Mouse (Mus musculus): ENCODE data around the gene Hrg. TPM values are rescaled to one million over a fixed set of nuclear protein-coding genes. Genes with fewer than 3 reads are reported as not detected.

Gene Hrg
- not detected in 2 replicates for polyA plus RNA-seq (2016; fragmentation: Nextera tagmentation; extraction: Ambion mirVana)

DNA sequence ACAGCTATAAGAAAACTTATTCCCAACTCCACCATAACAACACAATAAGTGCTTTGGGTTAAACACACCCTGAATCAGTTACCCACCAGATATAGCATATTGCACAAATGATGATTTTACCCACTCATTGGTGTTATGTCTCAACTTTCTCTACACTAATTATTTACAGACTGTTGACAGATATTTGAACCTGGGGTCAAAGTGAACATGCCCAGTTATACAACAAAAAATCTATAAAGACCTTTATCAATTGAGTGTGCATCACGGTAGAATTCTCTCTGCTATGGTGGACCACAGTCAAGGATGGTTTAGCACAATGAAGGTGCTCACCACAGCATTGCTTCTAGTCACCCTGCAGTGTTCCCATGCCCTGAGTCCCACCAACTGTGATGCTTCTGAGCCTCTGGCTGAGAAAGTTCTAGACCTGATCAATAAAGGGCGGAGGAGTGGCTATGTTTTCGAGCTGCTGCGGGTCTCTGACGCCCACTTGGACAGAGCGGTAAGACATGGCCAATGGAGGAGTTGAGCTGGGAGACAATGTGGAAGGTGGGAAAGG lies at the start of gene Hrg:
Hrg (plus strand) TSS at position 233 of the 556 bp plus-strand sequence.
- ATAC-seq (ENCODE audit: insufficient number of reproducible peaks, low FRiP score): no peak
- Histone ChIP-seq H3K4me2 (no peak within 1 kb of the TSS), H3K36me3 (no peaks in the 10 kb centered on the region), H3K4me1 (replicated peaks) (peaks cover 4% of the 10 kb centered on the region; the same call in 1 of the 2 replicates), H3K27me3 (replicated peaks) (no peaks in the 10 kb centered on the region), H3K9ac (no peak within 1 kb of the TSS), H3K4me3 (no peak within 1 kb of the TSS), H3K9me3 (replicated peaks) (no peaks in the 10 kb centered on the region), H3K27ac (ENCODE audit: poor library complexity, severe bottlenecking) (no peak within 1 kb of the TSS)
- 86% methylated on average over 6 of the region's 6 CpGs for WGBS

DNA sequence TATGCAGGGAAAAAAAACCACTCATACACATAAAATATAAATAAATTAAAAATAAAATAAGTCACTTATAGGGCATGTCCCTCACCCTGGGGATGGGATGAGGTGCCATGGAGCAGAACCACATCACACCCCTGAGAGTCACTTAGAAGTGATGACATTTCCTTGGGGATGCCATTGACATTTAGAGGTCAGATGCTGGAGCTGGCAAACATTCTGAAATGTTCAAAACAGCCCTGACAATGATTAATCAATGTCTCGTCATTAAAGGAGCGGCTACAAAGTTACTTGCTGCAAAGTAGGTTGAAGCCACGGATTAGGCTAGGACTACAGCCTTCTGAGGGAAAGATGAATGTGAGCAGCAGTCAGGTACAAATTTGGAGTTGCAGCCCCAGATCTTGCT lies 49.5 kb upstream of the Hrg start:
- no peak for ATAC-seq (ENCODE audit: insufficient number of reproducible peaks, low FRiP score)
- no peaks in the 10 kb centered on the region for H3K9me3 ChIP-seq (replicated peaks)
- H3K27ac ChIP-seq (ENCODE audit: poor library complexity, severe bottlenecking): no peak overlapping the region
- no peak overlapping the region for H3K9ac ChIP-seq
- H3K4me3 ChIP-seq: no peak overlapping the region
- no peaks in the 10 kb centered on the region for H3K36me3 ChIP-seq
- H3K27me3 ChIP-seq (replicated peaks): no peaks in the 10 kb centered on the region
- WGBS: 77% methylated on average over 3 of the region's 3 CpGs
- no peak overlapping the region for H3K4me2 ChIP-seq
- H3K4me1 ChIP-seq (replicated peaks): no peaks in the 10 kb centered on the region

DNA sequence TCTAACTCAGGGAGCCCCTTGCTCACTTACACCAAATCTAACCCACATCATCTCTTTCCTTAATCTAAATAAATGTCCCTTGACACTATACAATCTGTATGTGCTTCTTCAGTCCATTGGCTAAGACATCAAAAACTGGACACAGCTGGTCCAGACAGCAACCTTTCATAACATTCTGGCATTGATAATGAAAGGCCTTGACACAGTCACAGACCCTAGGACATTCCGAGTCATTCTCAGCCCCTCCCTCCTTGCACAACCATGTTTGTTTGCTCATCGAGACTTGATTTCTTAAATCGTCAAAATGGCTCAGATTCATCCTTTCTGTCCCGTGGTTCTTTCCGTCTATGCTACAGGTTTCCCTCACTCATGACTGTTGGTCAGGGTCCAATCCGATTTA lies 41.6 kb upstream of the Hrg start:
- H3K4me3 ChIP-seq: no peak overlapping the region
- H3K27ac ChIP-seq (ENCODE audit: poor library complexity, severe bottlenecking): no peak overlapping the region
- no peaks in the 10 kb centered on the region for H3K9me3 ChIP-seq (replicated peaks)
- ATAC-seq (ENCODE audit: insufficient number of reproducible peaks, low FRiP score): no peak
- no peak overlapping the region for H3K4me2 ChIP-seq
- H3K4me1 ChIP-seq (replicated peaks): no peaks in the 10 kb centered on the region
- H3K9ac ChIP-seq: no peak overlapping the region
- 82% methylated on average over 6 of the region's 6 CpGs for WGBS
- no peaks in the 10 kb centered on the region for H3K27me3 ChIP-seq (replicated peaks)
- H3K36me3 ChIP-seq: no peaks in the 10 kb centered on the region

DNA sequence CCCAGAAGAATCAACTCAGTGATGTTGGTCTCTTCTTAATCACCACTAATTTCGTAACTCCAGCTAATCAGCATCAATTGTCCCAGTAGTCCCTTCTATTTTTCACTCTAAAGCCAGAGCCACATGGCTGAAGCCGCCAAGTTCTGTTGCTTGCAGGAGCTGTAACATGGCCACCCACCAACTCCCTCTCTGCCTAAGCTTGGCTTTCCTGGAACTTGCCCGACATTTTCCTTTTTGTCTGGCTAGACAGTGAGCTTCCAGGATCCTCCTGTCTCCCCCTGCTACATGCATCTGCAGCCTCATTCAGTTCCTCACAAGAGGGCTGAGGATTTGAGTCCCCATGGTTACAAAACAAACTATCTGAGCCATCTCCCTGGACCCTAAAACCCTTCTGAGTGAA lies 38.9 kb upstream of the Hrg start:
- Histone ChIP-seq H3K36me3 (no peaks in the 10 kb centered on the region), H3K27ac (ENCODE audit: poor library complexity, severe bottlenecking) (no peak overlapping the region), H3K4me3 (no peak overlapping the region), H3K27me3 (replicated peaks) (no peaks in the 10 kb centered on the region), H3K4me1 (replicated peaks) (no peaks in the 10 kb centered on the region), H3K9ac (no peak overlapping the region), H3K4me2 (no peak overlapping the region), H3K9me3 (replicated peaks) (0 out of 2 replicates have a peak, but pooled peaks cover 3% of the 10 kb centered on the region)
- 74% methylated on average over 3 of the region's 3 CpGs for WGBS
- ATAC-seq (ENCODE audit: insufficient number of reproducible peaks, low FRiP score): no peak

DNA sequence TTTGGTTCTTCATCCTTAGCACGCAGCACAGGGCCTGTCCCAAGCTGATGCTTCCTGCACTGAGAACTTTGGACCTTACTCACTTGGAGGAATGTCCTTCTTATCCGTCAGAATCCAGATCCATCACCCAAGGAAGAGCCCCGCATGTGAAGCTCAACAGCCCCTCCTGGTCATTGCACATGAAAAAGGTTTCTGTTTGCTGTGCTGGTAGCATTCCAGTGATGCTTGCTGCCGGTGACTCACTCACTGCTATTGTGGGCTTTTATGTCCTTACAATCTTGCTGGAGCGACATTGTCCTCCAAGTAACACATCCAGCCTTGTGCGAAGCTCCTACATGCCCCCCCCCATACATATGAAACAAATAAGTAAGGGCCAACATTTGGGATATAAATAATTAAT lies 38.0 kb upstream of the Hrg start:
- no peaks in the 10 kb centered on the region for H3K36me3 ChIP-seq
- H3K4me1 ChIP-seq (replicated peaks): no peaks in the 10 kb centered on the region
- no peak for ATAC-seq (ENCODE audit: insufficient number of reproducible peaks, low FRiP score)
- H3K9me3 ChIP-seq (replicated peaks): 0 out of 2 replicates have a peak, but pooled peaks cover 3% of the 10 kb centered on the region
- H3K9ac ChIP-seq: no peak overlapping the region
- no peak overlapping the region for H3K4me3 ChIP-seq
- no peak overlapping the region for H3K27ac ChIP-seq (ENCODE audit: poor library complexity, severe bottlenecking)
- WGBS: 56% methylated on average over 6 of the region's 6 CpGs
- H3K27me3 ChIP-seq (replicated peaks): no peaks in the 10 kb centered on the region
- H3K4me2 ChIP-seq: no peak overlapping the region

DNA sequence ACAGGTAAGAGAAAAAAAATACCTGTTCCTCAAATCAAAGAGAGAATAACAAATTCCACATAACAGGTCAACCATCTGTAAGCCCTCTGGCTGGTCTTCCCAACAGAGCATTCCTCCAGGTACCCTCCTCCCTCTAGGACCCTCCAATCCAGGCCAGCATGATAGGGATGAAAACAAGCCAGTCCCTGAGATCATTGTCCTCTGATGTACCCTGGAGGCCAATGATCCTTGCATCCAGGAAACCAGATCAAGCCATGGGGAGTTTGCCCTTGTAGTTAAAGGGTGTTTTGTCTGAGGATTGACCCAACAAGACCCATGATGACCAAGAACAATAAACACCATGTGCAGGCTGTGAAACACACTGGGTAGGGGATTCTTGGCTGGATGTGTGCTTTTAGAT lies 36.6 kb upstream of the Hrg start:
- H3K9ac ChIP-seq: no peak overlapping the region
- no peak for ATAC-seq (ENCODE audit: insufficient number of reproducible peaks, low FRiP score)
- H3K4me2 ChIP-seq: no peak overlapping the region
- no peaks in the 10 kb centered on the region for H3K36me3 ChIP-seq
- no peaks in the 10 kb centered on the region for H3K4me1 ChIP-seq (replicated peaks)
- H3K9me3 ChIP-seq (replicated peaks): 0 out of 2 replicates have a peak, but pooled peaks cover 3% of the 10 kb centered on the region
- no peak overlapping the region for H3K27ac ChIP-seq (ENCODE audit: poor library complexity, severe bottlenecking)
- H3K4me3 ChIP-seq: no peak overlapping the region
- H3K27me3 ChIP-seq (replicated peaks): no peaks in the 10 kb centered on the region

DNA sequence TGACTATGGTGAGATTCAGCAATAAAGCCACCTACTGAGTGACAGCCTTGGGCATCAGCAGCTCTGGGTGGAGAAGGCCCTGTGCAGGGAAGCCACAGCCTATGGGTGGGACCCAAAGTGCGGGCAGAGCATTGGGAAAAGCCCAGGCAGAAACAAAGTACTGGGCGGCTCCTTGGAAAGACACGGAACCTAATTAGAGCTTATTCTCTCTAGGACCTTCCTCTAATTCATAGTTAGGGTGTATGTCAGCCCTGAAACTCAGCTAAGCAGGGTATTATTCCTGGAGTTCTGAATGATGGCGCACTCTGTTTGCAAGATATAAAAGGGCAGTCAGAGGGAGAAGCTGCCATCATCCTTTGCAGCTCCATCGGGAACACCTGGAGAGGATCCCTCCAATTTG lies 32.8 kb upstream of the Hrg start, which contains the start of gene Fetub:
Fetub (plus strand) TSS at position 301 of the 400 bp plus-strand sequence.
- no peaks in the 10 kb centered on the region for H3K27me3 ChIP-seq (replicated peaks)
- H3K4me2 ChIP-seq: no peak within 1 kb of the TSS
- WGBS: 80% methylated on average over 5 of the region's 5 CpGs
- no peak within 1 kb of the TSS for H3K9ac ChIP-seq
- H3K36me3 ChIP-seq: no peaks in the 10 kb centered on the region
- H3K9me3 ChIP-seq (replicated peaks): 0 out of 2 replicates have a peak, but pooled peaks cover 3% of the 10 kb centered on the region
- H3K4me1 ChIP-seq (replicated peaks): no peaks in the 10 kb centered on the region
- ATAC-seq (ENCODE audit: insufficient number of reproducible peaks, low FRiP score): no peak
- H3K27ac ChIP-seq (ENCODE audit: poor library complexity, severe bottlenecking): no peak within 1 kb of the TSS
- no peak within 1 kb of the TSS for H3K4me3 ChIP-seq

DNA sequence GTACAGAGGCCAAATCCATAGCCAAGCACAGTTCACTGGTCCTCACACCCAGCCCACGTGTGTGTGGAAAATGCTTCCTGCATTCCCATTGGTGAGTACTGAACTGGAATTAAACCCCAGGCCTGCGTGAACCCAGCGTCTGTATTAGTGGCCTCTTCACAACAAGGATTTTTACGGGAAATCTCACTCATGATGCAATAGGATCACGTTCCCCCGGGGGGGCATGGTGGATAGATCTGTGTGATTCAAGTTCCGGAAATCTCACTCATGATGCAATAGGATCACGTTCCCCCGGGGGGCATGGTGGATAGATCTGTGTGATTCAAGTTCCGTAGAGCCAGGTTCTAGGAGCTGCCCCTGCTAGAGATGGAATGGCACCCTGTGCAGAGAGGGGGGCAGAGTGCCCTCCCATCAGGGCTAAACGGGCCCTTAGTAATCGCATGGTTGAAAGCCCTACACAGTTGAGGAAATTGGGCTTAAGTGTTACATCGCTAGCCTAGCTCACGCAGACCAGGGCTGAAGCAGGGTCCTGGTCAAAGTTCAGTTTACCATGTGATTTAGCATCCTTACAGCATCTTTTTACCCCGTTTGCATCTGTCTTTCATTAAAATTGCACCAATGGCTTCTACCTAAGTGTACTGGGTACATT lies 32.1 kb upstream of the Hrg start:
- H3K36me3 ChIP-seq: no peaks in the 10 kb centered on the region
- no peak overlapping the region for H3K9ac ChIP-seq
- H3K4me2 ChIP-seq: no peak overlapping the region
- H3K9me3 ChIP-seq (replicated peaks): 0 out of 2 replicates have a peak, but pooled peaks cover 3% of the 10 kb centered on the region
- H3K27ac ChIP-seq (ENCODE audit: poor library complexity, severe bottlenecking): no peak overlapping the region
- ATAC-seq (ENCODE audit: insufficient number of reproducible peaks, low FRiP score): no peak
- no peaks in the 10 kb centered on the region for H3K4me1 ChIP-seq (replicated peaks)
- no peak overlapping the region for H3K4me3 ChIP-seq
- 80% methylated on average over 15 of the region's 15 CpGs for WGBS
- H3K27me3 ChIP-seq (replicated peaks): no peaks in the 10 kb centered on the region

DNA sequence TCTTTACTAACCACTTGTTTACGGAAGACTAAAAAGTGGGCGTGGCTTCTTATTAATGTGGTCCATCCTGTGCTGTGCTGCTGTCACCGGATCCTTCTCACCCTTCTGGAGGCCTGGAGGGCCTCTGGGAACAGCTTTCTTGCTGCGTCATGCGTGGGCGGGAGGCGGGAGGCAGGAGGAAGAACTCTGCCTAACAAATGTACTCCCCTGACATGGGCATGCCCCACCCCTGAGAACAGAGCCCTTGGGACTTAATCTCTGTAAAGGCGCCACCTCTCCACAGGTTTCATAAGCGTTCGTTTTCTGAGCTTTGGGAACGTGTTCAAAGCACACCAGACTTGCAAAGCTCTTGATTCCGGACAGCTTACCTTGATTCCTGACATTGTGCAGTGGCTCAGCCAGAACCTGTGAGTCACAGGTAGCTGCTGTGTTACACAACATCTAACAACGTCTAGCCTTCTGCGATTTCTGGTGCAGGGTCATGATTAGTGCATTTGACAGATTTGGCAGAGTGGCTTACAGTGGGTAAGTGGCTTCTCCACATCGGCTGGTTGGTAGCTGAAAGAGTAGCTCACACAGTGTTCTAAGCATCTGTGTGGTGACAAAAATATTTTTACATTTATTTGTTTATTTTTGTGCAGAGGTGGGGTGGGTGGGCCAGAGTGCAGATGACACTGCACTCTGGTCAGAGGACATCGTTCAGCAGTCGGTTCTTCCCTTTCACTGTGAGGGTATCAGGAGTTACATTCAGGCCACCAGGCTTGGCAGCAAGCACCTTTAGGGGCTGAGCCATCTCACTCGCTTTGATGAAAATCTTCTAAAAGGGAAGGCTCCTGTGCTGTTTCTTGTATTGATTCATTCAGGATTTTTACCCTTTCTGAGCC lies 30.7 kb upstream of the Hrg start:
- Histone ChIP-seq H3K4me3 (no peak overlapping the region), H3K4me1 (replicated peaks) (no peaks in the 10 kb centered on the region), H3K4me2 (no peak overlapping the region), H3K9ac (no peak overlapping the region), H3K36me3 (no peaks in the 10 kb centered on the region), H3K27me3 (replicated peaks) (no peaks in the 10 kb centered on the region), H3K9me3 (replicated peaks) (0 out of 2 replicates have a peak, but pooled peaks cover 3% of the 10 kb centered on the region), H3K27ac (ENCODE audit: poor library complexity, severe bottlenecking) (no peak overlapping the region)
- WGBS: 48% methylated on average over 18 of the region's 18 CpGs
- no peak for ATAC-seq (ENCODE audit: insufficient number of reproducible peaks, low FRiP score)

DNA sequence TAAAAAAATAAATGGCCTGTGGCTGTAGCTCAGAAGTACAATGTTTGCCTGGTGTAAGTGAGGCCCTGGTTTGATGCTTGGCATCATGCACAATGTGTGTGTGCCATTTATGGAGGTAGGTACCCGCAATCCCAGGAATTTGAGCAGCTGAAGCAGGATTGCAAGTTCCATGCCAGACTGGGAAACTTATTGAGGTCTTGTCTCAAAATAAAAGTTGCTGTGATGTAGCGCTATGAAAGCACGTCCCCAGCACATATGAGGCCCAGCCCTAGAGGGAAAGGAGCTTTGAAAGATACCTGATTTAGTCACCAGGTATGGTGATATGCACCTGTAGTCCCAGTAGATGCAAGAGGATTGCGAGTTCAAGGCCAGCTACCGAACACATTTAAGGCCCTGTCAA lies 29.1 kb upstream of the Hrg start:
- H3K9ac ChIP-seq: no peak overlapping the region
- no peaks in the 10 kb centered on the region for H3K27me3 ChIP-seq (replicated peaks)
- WGBS: 86% methylated on average over 5 of the region's 5 CpGs
- no peak overlapping the region for H3K27ac ChIP-seq (ENCODE audit: poor library complexity, severe bottlenecking)
- H3K36me3 ChIP-seq: no peaks in the 10 kb centered on the region
- H3K4me2 ChIP-seq: no peak overlapping the region
- H3K4me1 ChIP-seq (replicated peaks): no peaks in the 10 kb centered on the region
- H3K9me3 ChIP-seq (replicated peaks): no peaks in the 10 kb centered on the region
- no peak overlapping the region for H3K4me3 ChIP-seq
- ATAC-seq (ENCODE audit: insufficient number of reproducible peaks, low FRiP score): no peak

DNA sequence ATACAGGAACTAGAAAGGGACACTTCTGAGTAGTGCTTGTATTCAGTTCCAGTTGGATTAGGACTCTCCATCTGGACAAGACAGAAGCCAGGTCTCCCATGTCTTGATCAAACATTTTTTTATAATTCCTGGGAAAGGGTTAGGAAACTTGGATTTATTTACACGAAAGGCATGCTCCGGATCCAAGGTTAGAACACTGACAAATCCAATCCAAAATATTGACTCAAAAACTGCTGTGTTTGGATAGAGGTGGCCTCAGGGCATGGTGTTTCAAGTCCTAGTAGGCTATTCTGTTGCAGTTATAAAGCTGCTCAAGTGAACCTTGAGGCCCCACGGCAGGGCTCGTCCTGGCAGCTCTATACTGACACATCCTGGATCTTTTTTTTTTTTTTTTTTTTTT lies 28.4 kb upstream of the Hrg start:
- no peak overlapping the region for H3K9ac ChIP-seq
- H3K4me3 ChIP-seq: no peak overlapping the region
- H3K4me2 ChIP-seq: no peak overlapping the region
- WGBS: 71% methylated on average over 4 of the region's 4 CpGs
- no peaks in the 10 kb centered on the region for H3K27me3 ChIP-seq (replicated peaks)
- ATAC-seq (ENCODE audit: insufficient number of reproducible peaks, low FRiP score): no peak
- H3K4me1 ChIP-seq (replicated peaks): no peaks in the 10 kb centered on the region
- no peak overlapping the region for H3K27ac ChIP-seq (ENCODE audit: poor library complexity, severe bottlenecking)
- H3K9me3 ChIP-seq (replicated peaks): no peaks in the 10 kb centered on the region
- H3K36me3 ChIP-seq: no peaks in the 10 kb centered on the region
